28 mouse cellular contexts compared by ENCODE assay signal in the genomic region with DNA sequence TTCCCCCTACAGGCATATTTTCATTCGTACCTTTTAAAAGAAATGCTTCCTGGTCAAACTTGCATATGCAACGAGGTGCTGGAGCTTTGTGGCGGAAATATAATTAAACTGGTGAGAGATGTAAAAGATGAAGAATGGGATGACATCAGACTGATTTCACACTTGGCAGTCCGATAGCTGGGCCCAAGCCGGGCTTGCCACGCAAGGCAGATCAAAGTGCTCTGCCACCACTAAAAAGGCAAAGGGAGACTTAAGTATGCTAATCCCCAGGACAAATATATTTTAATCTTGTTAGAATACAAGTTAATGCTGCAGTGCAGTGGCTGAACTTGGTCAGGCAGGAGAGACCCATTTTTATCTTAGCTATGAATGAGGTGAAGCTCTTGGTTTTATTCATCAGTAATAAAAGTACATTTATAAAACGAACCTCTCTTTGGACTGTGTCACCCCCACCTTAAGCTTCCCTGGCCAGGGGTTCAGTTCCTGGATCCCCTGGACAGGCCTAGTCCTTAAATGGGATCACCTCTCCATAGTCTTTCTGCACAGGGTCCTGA. TPM values are rescaled to one million over a fixed set of nuclear protein-coding genes. Genes with fewer than 3 reads are reported as not detected.
"Had no signal": no experiment of that assay in that cellular context is flagged by ENCODE, and none has a peak within 500 bp of the region (broad histone marks: within the 10 kb centered on the region; RNA-seq: fewer than 3 reads in every experiment).

No protein-coding gene starts in this region.

- H3K4me3 ChIP-seq: heart, adult 2 months; hindbrain, embryonic 12.5 days; intestine, embryonic 15.5 days; layer of hippocampus, adult 2 months; left cerebral cortex, adult 2 months; limb, embryonic 13.5 days; limb, embryonic 15.5 days had no signal

- DNase-seq: forebrain, postnatal 0 days; gastrocnemius, postnatal 14 days; gastrocnemius, postnatal 36 days; heart, adult 2 months; heart, postnatal 10 days; heart, postnatal 4 days; kidney, adult 18-20 months; kidney, adult 8-10 months; kidney, postnatal 10 days; kidney, postnatal 25 days; kidney, postnatal 4 days; left cerebral cortex, postnatal 4 days had no signal

- ATAC-seq: forebrain, postnatal 0 days; hindbrain, embryonic 16.5 days; inflammation-experienced regulatory T-cells, adult 6 months; intestine, embryonic 15.5 days; intestine, postnatal 0 days had no signal

- H3K27ac ChIP-seq: heart, adult 2 months; hindbrain, embryonic 12.5 days; hindbrain, embryonic 14.5 days; intestine, embryonic 15.5 days; layer of hippocampus, adult 2 months; left cerebral cortex, adult 2 months; limb, embryonic 13.5 days; limb, embryonic 15.5 days had no signal

- H3K4me1 ChIP-seq: limb, embryonic 13.5 days had no signal

- H3K9me3 ChIP-seq: hindbrain, embryonic 12.5 days; intestine, embryonic 15.5 days; limb, embryonic 13.5 days; limb, embryonic 15.5 days had no signal

- H3K9ac ChIP-seq: forebrain, postnatal 0 days; hindbrain, embryonic 12.5 days; hindbrain, embryonic 14.5 days; intestine, embryonic 15.5 days; limb, embryonic 13.5 days; limb, embryonic 15.5 days had no signal

- H3K4me2 ChIP-seq: heart, embryonic 11.5 days; hindbrain, embryonic 12.5 days; hindbrain, embryonic 14.5 days; intestine, embryonic 15.5 days; limb, embryonic 13.5 days; limb, embryonic 15.5 days had no signal

- H3K36me3 ChIP-seq: hindbrain, embryonic 12.5 days; intestine, embryonic 15.5 days; limb, embryonic 13.5 days; limb, embryonic 15.5 days had no signal

RNA-seq across cellular contexts. Expression of a gene that starts 13.8 kb away (rescaled TPM):
- total RNA-seq: heart, postnatal 25 days; heart, postnatal 4 days; left cerebral cortex, postnatal 4 days had no signal
- polyA plus RNA-seq: forebrain, postnatal 0 days; gonadal fat pad, adult 2 months; heart, adult 2 months; heart, embryonic 11.5 days; heart, embryonic 14.5 days; heart, embryonic 16.5 days; inflammation-experienced regulatory T-cells, adult 6 months; intestine, embryonic 15.5 days; intestine, postnatal 0 days; limb, embryonic 11.5 days; limb, embryonic 13.5 days; limb, embryonic 15.5 days had no signal
